Mouse (Mus musculus) cerebellum, adult 2 months (tissue): ENCODE data around the gene Zfp472.

Experiments
- CTCF ChIP-seq: fragments of 200-500 bp; IDR thresholded peaks from 2 replicates; pipeline ENCODE4 v1.5.1; 2011; ENCODE audit warnings: low read depth, mild to moderate bottlenecking, control low read depth, low read length, moderate library complexity, borderline replicate concordance; ENCODE audit not compliant: insufficient read depth
- POLR2A ChIP-seq: fragments of 200-500 bp; IDR thresholded peaks from 2 replicates; pipeline ENCODE4 v1.6.1; 2011; ENCODE audit warnings: low read length, control low read depth, borderline replicate concordance; ENCODE audit not compliant: insufficient read depth

DNA sequence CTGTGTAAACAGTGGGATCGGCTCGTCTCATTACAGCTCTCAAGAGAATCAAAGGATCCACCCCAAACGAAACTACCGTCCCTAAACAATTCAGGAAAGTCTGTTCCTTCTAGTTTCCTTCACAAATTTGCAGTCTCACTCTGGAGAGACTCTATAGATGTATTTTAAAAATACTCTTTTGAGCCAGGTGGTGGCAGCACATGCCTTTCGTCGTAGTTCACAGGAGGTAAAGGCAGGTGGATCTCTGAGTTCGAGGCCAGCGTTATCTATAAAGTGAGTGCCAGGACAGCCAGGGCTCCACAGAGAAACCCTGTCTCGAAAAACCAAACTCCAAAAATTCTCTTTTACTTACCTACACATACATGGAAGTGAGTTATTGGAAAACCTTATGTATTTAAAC, 42.7 kb downstream of the Zfp472 start:
- TF ChIP-seq CTCF, result no peak
- TF ChIP-seq POLR2A, result no peak
